Mouse (Mus musculus): ENCODE measurements around the gene Cyp4a12a. TPM values are rescaled to one million over a fixed set of nuclear protein-coding genes. Genes with fewer than 3 reads are reported as not detected.

Cyp4a12a gene
- total RNA-seq (2023): not detected

DNA sequence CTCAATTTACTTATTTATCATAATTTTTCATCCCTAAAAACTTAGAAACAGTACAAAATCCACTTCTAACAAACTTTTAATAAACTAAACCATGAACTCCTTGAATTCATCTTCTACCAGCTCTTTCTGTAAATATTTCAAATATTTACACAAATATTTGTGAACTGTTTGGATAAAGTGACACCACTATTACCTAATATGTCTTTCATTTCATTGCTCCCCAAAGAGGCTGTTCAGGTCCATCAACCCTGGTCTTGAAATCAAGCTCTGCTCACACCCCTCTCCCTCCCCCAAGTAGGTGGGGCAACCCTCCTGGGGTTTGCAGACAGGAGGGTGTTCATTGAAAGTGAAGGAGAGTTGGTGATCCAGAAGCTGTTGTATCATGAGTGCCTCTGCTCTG lies at the start of gene Cyp4a12a:
TSS of gene Cyp4a12a (plus strand) at position 301 of the 400 bp plus-strand sequence.

Other genes with a start within 250 kb of the Cyp4a12a start
- gene Tal1, start 242.6 kb upstream of the Cyp4a12a start, total RNA-seq (2023): 10 to 100 TPM; 11.5 to 15.3 TPM
- gene Pdzk1ip1, start 210.3 kb upstream of the Cyp4a12a start, total RNA-seq (2023): 1 to 10 TPM; 3.6 to 8.8 TPM
- not detected for gene Cyp4x1, start 164.8 kb upstream of the Cyp4a12a start, total RNA-seq (2023)
- gene Cyp4a29, start 57.0 kb upstream of the Cyp4a12a start, total RNA-seq (2023): not detected
- not detected for gene Cyp4a12b, start 112.6 kb downstream of the Cyp4a12a start, total RNA-seq (2023)
- gene Cyp4a30b, start 153.6 kb downstream of the Cyp4a12a start, total RNA-seq (2023): not detected
- gene Cyp4a14, start 197.1 kb downstream of the Cyp4a12a start, total RNA-seq (2023): not detected
- gene Cyp4a10, start 219.2 kb downstream of the Cyp4a12a start, total RNA-seq (2023): not detected